Mouse (Mus musculus) embryonic facial prominence, embryonic 11.5 days (tissue): ENCODE measurements at regions not wholly inside any gene's neighbourhood (a gene's known extent, or its start where the extent isn't known, plus 50 kb on each side); places are given as distances from the start of the nearest gene placed in this dataset.

Experiments used
- ATAC-seq: fragments of 200-750 bp; cut with Nextera tagmentation; replicated peaks from 2 replicates; pipeline ENCODE4 v1.8.0; 2017; ENCODE audit warnings: low read depth; ENCODE audit not compliant: insufficient number of reproducible peaks, low FRiP score, low TSS enrichment
- DNase-seq: peaks from one replicate; pipeline ENCODE4 v3.0.0-alpha.2; 2015; ENCODE audit warnings: low spot score
- H3K27ac ChIP-seq: fragments of 300-500 bp; sonication (generic); replicated peaks from 2 replicates; pipeline ENCODE4 v1.5.1; 2014; ENCODE audit warnings: mild to moderate bottlenecking, low read depth, low read length, control low read depth
- H3K27me3 ChIP-seq: fragments of 300-500 bp; sonication (generic); 2 replicates; pipeline ENCODE4 v1.6.1; 2014; ENCODE audit warnings: mild to moderate bottlenecking, low read length, moderate library complexity, mixed read lengths; ENCODE audit not compliant: control insufficient read depth, insufficient read depth
- H3K36me3 ChIP-seq: fragments of 300-500 bp; sonication (generic); replicated peaks from 2 replicates; pipeline ENCODE4 v1.6.1; 2014; ENCODE audit warnings: low read depth, mild to moderate bottlenecking, low read length, moderate library complexity, mixed read lengths; ENCODE audit not compliant: control insufficient read depth, insufficient read depth
- H3K4me1 ChIP-seq: fragments of 300-500 bp; sonication (generic); 2 replicates; pipeline ENCODE4 v1.6.1; 2014; ENCODE audit warnings: low read length, mixed read lengths; ENCODE audit not compliant: control insufficient read depth, insufficient read depth
- H3K4me2 ChIP-seq: fragments of 300-500 bp; sonication (generic); 2 replicates; pipeline ENCODE4 v1.6.1; 2014; ENCODE audit warnings: low read depth, mild to moderate bottlenecking, control low read depth, low read length, moderate library complexity
- H3K4me3 ChIP-seq: fragments of 300-500 bp; sonication (generic); 2 replicates; pipeline ENCODE4 v1.5.1; 2014; ENCODE audit warnings: low read depth, low read length, control low read depth
- H3K9ac ChIP-seq: fragments of 300-500 bp; sonication (generic); replicated peaks from 2 replicates; pipeline ENCODE4 v1.6.1; 2014; ENCODE audit warnings: mild to moderate bottlenecking, control low read depth, low read length
- H3K9me3 ChIP-seq: fragments of 300-500 bp; sonication (generic); replicated peaks from 2 replicates; pipeline ENCODE4 v1.6.1; 2016; ENCODE audit warnings: mild to moderate bottlenecking, low read length, inconsistent platforms, mixed read lengths; ENCODE audit not compliant: control insufficient read depth
- WGBS: fragments of 180-500 bp; shearing (Covaris S2); extraction: QIAGEN DNeasy Blood & Tissue Kit; methylation state at CpG from one replicate; pipeline ENCODE4 v1.1.7; 2014; 5-methylcytosine and 5-hydroxymethylcytosine counted together

DNA sequence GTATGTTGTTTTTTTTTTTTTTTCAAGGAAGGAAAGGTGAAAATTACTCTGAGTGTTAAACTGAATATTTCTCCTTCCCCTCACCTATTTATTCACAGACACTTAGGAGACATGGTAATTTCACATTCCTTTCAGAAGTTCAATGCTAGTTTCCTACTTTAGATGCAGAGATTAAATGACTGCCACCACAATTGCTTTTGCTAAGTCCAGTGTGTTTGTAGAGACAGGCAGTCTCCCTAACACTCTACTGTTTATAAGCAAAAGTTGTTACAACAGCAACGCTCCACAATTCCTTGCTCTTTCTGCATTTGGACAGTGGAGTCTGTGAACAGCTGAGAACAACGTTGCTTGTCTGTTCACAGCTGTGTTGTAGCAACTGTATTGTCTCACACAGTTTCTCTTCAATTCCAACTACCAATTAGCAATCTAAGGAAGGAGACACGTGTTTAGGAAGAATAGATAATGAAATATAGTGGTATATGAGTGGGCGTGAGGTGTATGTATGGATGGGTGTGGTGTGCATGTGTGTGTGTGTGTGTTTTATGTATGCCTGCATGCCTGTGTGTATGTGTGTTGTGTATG is 179.7 kb upstream of the Stac start:
- no peak for ATAC-seq
- no peak for DNase-seq
- Histone ChIP-seq H3K27me3 (no peaks in the 10 kb centered on the region), H3K9me3 (no peaks in the 10 kb centered on the region), H3K4me3 (no peak overlapping the region), H3K4me2 (no peak overlapping the region), H3K9ac (no peak overlapping the region), H3K27ac (no peak overlapping the region), H3K36me3 (no peaks in the 10 kb centered on the region), H3K4me1 (no peaks in the 10 kb centered on the region)
- 83% methylated on average over 4 of the region's 4 CpGs for WGBS

GRCm38 (mm10) chr9:111858051-111858450 is 167.9 kb upstream of the Stac start:
- Histone ChIP-seq H3K4me3 (no peak overlapping the region), H3K9me3 (no peaks in the 10 kb centered on the region), H3K36me3 (no peaks in the 10 kb centered on the region), H3K27ac (no peak overlapping the region), H3K4me1 (no peaks in the 10 kb centered on the region), H3K27me3 (no peaks in the 10 kb centered on the region), H3K4me2 (no peak overlapping the region), H3K9ac (no peak overlapping the region)
- DNase-seq (no peak), ATAC-seq (no peak)
- 62% methylated on average over 2 of the region's 2 CpGs for WGBS

GRCm38 (mm10) chr9:111854976-111855375 is 164.8 kb upstream of the Stac start:
- H3K9me3 ChIP-seq, result no peaks in the 10 kb centered on the region
- H3K27ac ChIP-seq, result no peak overlapping the region
- no peak overlapping the region for H3K4me2 ChIP-seq
- no peaks in the 10 kb centered on the region for H3K4me1 ChIP-seq
- H3K27me3 ChIP-seq, result no peaks in the 10 kb centered on the region
- H3K9ac ChIP-seq, result no peak overlapping the region
- ATAC-seq, result no peak
- no peak overlapping the region for H3K4me3 ChIP-seq
- 81% methylated on average over 7 of the region's 7 CpGs for WGBS
- H3K36me3 ChIP-seq, result no peaks in the 10 kb centered on the region
- DNase-seq, result no peak

DNA sequence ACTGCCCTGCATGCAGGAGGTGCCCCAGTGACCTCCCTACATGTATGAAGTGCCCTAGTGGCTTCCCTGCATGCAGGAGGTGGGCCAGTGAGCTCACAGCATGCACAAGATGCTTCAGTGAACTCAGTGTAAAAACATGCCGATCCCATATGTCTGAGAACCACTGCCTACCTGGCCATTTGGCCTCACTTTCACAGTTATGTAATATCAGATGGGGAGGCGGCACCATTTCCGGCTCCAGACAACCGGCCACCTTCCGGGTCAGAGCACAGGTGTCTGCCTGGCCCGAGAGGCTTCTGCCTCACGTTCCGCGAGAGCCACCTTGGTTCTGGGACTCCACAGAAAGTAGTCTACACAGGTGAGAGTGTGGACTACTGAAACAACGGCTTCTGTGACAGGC is 156.2 kb upstream of the Stac start:
- Histone ChIP-seq H3K27ac (no peak overlapping the region), H3K4me2 (no peak overlapping the region), H3K9ac (no peak overlapping the region), H3K27me3 (no peaks in the 10 kb centered on the region), H3K4me3 (no peak overlapping the region), H3K4me1 (no peaks in the 10 kb centered on the region), H3K9me3 (no peaks in the 10 kb centered on the region), H3K36me3 (no peaks in the 10 kb centered on the region)
- no peak for DNase-seq
- WGBS, result 88% methylated on average over 10 of the region's 10 CpGs
- no peak for ATAC-seq

GRCm38 (mm10) chr9:111841151-111841550 is 151.0 kb upstream of the Stac start:
- H3K9ac ChIP-seq, result no peak overlapping the region
- no peaks in the 10 kb centered on the region for H3K27me3 ChIP-seq
- no peaks in the 10 kb centered on the region for H3K36me3 ChIP-seq
- no peaks in the 10 kb centered on the region for H3K9me3 ChIP-seq
- no peak overlapping the region for H3K4me3 ChIP-seq
- 85% methylated on average over 6 of the region's 6 CpGs for WGBS
- H3K4me1 ChIP-seq, result no peaks in the 10 kb centered on the region
- ATAC-seq (no peak), DNase-seq (no peak)
- no peak overlapping the region for H3K4me2 ChIP-seq
- no peak overlapping the region for H3K27ac ChIP-seq

DNA sequence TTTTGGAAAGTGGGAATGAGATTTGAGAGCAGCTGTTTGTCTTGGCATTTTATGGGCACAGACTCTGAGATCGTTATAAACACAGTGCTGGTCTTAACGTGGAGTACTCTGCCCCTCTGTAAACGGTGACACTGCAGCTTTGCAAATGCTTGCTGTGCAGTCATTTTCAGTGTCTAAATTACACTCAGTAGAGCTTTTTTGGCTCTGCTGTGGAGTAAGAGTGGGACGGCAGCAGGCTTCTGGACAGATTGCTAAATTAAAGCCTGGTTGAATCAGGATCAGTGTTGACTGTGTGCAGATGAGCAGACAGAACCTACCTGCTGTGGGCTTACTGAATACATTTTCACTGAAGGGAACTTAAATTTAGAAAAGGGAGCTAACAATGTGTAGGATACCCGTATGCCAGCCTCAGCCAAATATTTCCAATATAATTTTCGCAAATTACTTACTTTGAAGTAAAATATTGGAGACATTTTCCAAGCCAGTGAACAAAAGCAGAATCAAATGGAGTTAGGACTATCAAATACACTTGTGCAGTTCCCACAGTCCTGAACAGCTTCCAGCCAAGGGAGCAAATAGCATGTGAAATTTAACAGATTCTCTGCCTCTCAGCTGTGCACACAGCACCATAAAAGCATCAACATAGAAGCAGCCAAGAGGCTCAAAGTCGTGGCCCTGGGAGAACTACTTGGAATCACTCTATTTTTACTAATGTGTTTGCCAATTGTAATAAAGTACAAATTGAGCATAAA is 148.1 kb upstream of the Stac start:
- ATAC-seq, result no peak
- H3K36me3 ChIP-seq, result no peaks in the 10 kb centered on the region
- 80% methylated on average over 7 of the region's 7 CpGs for WGBS

DNA sequence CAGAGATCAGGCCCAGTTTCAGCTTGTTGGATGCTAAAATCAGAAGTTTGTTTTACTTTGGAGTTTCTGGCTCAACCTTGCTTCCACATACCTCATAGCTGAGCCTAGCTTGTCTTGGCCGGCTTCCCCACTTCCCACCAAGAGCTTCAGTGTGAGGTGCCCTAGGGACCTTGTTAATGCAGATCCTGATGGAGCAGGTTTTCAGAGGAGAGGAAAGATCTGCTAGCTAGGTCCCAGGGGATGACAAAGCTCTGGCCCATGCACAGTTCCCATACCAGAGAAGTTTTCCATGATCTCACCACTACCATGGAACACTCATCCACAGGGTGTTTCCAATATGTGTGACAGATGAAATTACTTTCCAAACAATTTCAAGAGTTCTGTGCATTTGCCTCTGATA is 131.9 kb upstream of the Stac start:
- Histone ChIP-seq H3K9me3 (no peaks in the 10 kb centered on the region), H3K36me3 (no peaks in the 10 kb centered on the region), H3K27ac (no peak overlapping the region), H3K27me3 (no peaks in the 10 kb centered on the region), H3K4me2 (no peak overlapping the region), H3K9ac (no peak overlapping the region), H3K4me3 (no peak overlapping the region), H3K4me1 (no peaks in the 10 kb centered on the region)
- 79% methylated on average over 1 of the region's 1 CpGs for WGBS
- ATAC-seq (no peak), DNase-seq (no peak)

More for the DNA sequence above, 148.1 kb upstream of the Stac start:
- H3K4me1 ChIP-seq, result no peaks in the 10 kb centered on the region
- H3K9ac ChIP-seq, result no peak overlapping the region
- no peak for DNase-seq
- no peak overlapping the region for H3K27ac ChIP-seq
- H3K4me3 ChIP-seq, result no peak overlapping the region
- no peaks in the 10 kb centered on the region for H3K9me3 ChIP-seq
- no peak overlapping the region for H3K4me2 ChIP-seq
- H3K27me3 ChIP-seq, result no peaks in the 10 kb centered on the region

DNA sequence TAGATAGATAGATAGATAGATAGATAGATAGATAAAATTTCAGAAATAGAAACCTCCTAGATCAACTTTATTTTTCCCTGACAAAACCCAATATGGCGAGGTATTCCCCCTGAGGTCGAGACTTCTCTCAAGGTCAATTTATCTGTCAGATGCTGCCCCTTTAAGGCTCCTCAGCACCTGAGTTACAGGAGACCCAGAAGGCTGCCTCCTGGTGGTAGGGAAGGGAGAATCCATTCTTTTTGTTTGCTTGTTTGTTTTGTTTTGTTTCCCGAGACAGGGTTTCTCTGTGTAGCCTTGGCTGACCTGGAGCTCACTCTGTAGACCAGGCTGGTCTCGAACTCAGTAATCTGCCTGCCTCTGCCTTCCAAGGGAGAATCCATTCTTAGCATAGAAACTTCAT is 127.3 kb upstream of the Stac start:
- no peaks in the 10 kb centered on the region for H3K9me3 ChIP-seq
- H3K36me3 ChIP-seq, result no peaks in the 10 kb centered on the region
- no peaks in the 10 kb centered on the region for H3K27me3 ChIP-seq
- H3K9ac ChIP-seq, result no peak overlapping the region
- H3K27ac ChIP-seq, result no peak overlapping the region
- DNase-seq (no peak), ATAC-seq (no peak)
- no peaks in the 10 kb centered on the region for H3K4me1 ChIP-seq
- WGBS, result 74% methylated on average over 4 of the region's 4 CpGs
- H3K4me3 ChIP-seq, result no peak overlapping the region
- H3K4me2 ChIP-seq, result no peak overlapping the region
